Mouse (Mus musculus): ENCODE measurements around the gene Tmem170b.

Gene Tmem170b

GRCm38 (mm10) chr13:41614539-41614938, 8.8 kb downstream of the Tmem170b start:
- DNase-seq (ENCODE audit: low read depth, low spot score), result peak; percentile 22

GRCm38 (mm10) chr13:41614982-41615381, 9.3 kb downstream of the Tmem170b start:
- no peak for DNase-seq (ENCODE audit: low read depth, low spot score)

GRCm38 (mm10) chr13:41619470-41619869, 13.8 kb downstream of the Tmem170b start:
- DNase-seq (ENCODE audit: low read depth, low spot score), result no peak

GRCm38 (mm10) chr13:41620132-41620531, 14.4 kb downstream of the Tmem170b start:
- DNase-seq (ENCODE audit: low read depth, low spot score), result no peak

GRCm38 (mm10) chr13:41624123-41624522, 18.4 kb downstream of the Tmem170b start:
- DNase-seq (ENCODE audit: low read depth, low spot score), result no peak

- DNase-seq (ENCODE audit: low read depth, low spot score), result no peak
Observed at GRCm38 (mm10) chr13:41625248-41625647, 19.5 kb downstream of the Tmem170b start.

- DNase-seq (ENCODE audit: low read depth, low spot score), result no peak
Observed at GRCm38 (mm10) chr13:41627277-41627916, 21.7 kb downstream of the Tmem170b start.

- DNase-seq (ENCODE audit: low read depth, low spot score), result peak; percentile 59
Observed at GRCm38 (mm10) chr13:41634401-41634818, 28.7 kb downstream of the Tmem170b start.

- DNase-seq (ENCODE audit: low read depth, low spot score), result peak; percentile 32
Observed at GRCm38 (mm10) chr13:41638083-41638482, 32.4 kb downstream of the Tmem170b start.

- DNase-seq (ENCODE audit: low read depth, low spot score), result peak; percentile 32
Observed at GRCm38 (mm10) chr13:41642851-41643250, 37.1 kb downstream of the Tmem170b start.

- no peak for DNase-seq (ENCODE audit: low read depth, low spot score)
Observed at GRCm38 (mm10) chr13:41643798-41644197, 38.1 kb downstream of the Tmem170b start.

- no peak for DNase-seq (ENCODE audit: low read depth, low spot score)
Observed at GRCm38 (mm10) chr13:41644591-41645482, 39.1 kb downstream of the Tmem170b start.

GRCm38 (mm10) chr13:41645483-41645859, 39.8 kb downstream of the Tmem170b start:
- no peak for DNase-seq (ENCODE audit: low read depth, low spot score)

GRCm38 (mm10) chr13:41647976-41648375, 42.3 kb downstream of the Tmem170b start:
- DNase-seq (ENCODE audit: low read depth, low spot score), result no peak

- DNase-seq (ENCODE audit: low read depth, low spot score), result no peak
Observed at GRCm38 (mm10) chr13:41650665-41651064, 45.0 kb downstream of the Tmem170b start.

- no peak for DNase-seq (ENCODE audit: low read depth, low spot score)
Observed at GRCm38 (mm10) chr13:41653791-41654190, 48.1 kb downstream of the Tmem170b start.

- no peak for DNase-seq (ENCODE audit: low read depth, low spot score)
Observed at GRCm38 (mm10) chr13:41655576-41656090, 49.9 kb downstream of the Tmem170b start.

- DNase-seq (ENCODE audit: low read depth, low spot score), result no peak
Observed at GRCm38 (mm10) chr13:41660052-41660793, 54.5 kb downstream of the Tmem170b start.

- DNase-seq (ENCODE audit: low read depth, low spot score), result no peak
Observed at GRCm38 (mm10) chr13:41661116-41661515, 55.4 kb downstream of the Tmem170b start.

GRCm38 (mm10) chr13:41662401-41663070, 56.8 kb downstream of the Tmem170b start:
- peak; percentile 35 for DNase-seq (ENCODE audit: low read depth, low spot score)

- DNase-seq (ENCODE audit: low read depth, low spot score), result peak; percentile 33
Observed at GRCm38 (mm10) chr13:41663501-41664195, 57.9 kb downstream of the Tmem170b start.
